Mouse (Mus musculus): ENCODE results near the gene Vegfa.

The Vegfa gene

GRCm38 (mm10) chr17:46025207-46025606, 7.0 kb downstream of the Vegfa start:
- DNase-seq: no peak

DNA sequence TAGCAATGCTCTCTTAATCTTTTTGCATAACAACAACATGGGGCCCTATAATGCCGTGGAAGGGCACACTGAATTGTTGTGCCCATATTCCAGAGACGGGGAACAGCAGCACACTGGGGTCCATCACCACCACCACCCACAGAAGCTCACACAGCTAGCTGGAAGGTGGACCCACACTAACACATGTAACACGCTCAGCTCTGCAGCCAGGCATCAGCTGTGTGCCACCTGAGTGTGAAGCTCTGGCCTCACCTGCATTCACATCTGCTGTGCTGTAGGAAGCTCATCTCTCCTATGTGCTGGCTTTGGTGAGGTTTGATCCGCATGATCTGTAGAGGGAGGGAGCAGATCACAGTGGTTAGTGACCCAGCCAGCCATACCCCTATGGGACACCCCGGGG, 8.0 kb downstream of the Vegfa start:
- DNase-seq: no peak

GRCm38 (mm10) chr17:46023572-46023971, 8.6 kb downstream of the Vegfa start:
- no peak for DNase-seq

DNA sequence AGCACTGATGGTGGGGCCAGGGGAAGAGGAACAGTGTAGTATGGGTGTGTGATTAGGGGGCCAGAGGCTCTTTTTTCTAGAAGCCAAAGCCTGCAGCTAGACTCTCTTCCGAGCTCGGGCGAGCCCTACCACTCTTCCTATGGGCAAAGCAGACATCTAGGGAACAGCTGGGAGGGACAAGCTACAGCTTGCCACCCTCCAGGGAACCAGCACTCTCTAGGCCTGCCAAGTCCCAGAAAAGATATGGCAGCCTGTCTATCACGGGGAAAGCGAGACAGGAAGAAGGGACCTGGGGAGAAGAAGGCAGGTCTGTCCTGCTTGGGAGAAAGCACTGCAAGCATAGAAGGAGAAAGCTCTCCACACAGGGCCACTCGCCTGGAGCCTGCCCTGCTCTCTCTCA, 9.2 kb downstream of the Vegfa start:
- no peak for DNase-seq

DNA sequence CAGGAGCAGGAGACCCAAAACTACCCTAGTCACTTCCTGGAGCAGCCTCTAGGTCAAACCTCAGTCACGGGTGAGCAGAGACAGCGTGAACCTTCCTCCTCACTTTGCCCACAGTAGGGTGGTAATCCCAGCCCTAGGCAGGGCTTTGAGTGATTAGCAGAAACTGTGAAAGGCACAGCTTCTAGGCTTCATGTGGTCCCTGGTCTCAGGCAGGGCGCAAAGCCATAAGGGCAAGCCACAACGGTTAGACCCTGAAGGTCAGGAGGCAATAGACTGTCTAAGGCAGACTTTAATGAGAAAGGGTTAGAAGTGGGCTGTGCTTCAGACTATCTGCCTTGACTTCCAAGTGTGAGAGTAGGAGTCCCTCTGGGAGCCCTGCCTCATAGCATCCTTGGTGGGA, 9.7 kb downstream of the Vegfa start:
- DNase-seq: no peak

DNA sequence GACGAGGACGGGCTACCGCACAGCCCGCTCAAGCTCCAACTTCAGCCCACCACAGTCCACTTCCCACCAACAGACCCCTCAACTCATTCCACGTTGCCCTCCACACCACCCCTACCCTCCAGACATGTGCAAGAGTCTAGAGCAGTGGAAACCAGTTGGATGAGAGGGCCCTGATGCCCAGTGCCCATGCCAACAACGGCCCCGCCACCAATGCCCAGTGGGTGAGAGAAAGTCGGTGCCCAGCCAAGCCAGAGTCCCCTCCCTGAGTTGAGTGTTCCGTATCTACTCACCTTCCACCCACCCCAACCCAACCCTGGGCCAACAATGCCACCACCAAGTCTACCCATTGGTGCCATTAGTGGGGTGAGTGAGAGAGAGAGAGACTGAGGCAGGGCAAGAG, 10.4 kb downstream of the Vegfa start:
- no peak for DNase-seq

- DNase-seq: no peak
Observed at GRCm38 (mm10) chr17:46021173-46021572, 11.0 kb downstream of the Vegfa start.

DNA sequence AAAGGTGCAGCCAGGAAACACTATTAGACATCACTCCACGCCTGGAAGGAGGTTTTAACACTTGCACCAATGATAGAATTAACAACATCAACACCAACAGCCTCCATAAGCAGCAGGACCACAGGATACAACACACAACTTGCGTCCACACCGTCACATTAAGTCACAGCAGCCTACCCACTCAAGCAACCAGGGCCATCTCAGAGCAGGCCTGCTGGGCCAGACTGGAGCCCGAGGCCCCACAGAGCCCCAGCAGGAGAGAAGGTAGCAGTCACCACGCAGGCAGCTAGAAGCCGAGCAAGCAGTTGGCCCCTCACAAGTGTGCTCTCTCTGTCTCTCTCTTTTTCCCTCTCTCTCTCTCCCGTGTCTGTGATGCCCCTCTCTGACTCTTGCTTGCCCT, 11.6 kb downstream of the Vegfa start:
- DNase-seq: no peak

DNA sequence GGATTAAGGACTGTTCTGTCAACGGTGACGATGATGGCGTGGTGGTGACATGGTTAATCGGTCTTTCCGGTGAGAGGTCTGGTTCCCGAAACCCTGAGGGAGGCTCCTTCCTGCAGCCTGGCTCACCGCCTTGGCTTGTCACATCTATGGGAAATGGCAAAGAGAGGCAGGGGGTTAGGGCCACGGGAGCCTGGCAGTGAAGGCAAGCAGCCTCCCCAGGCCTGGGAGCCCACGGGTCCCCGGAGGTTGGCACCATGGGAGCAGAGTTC, 13.5 kb downstream of the Vegfa start:
- DNase-seq: no peak

GRCm38 (mm10) chr17:46017946-46018735, 14.0 kb downstream of the Vegfa start:
- DNase-seq: no peak

- no peak for DNase-seq
Observed at GRCm38 (mm10) chr17:46016617-46017016, 15.6 kb downstream of the Vegfa start.

GRCm38 (mm10) chr17:46015967-46016366, 16.2 kb downstream of the Vegfa start:
- no peak for DNase-seq

DNA sequence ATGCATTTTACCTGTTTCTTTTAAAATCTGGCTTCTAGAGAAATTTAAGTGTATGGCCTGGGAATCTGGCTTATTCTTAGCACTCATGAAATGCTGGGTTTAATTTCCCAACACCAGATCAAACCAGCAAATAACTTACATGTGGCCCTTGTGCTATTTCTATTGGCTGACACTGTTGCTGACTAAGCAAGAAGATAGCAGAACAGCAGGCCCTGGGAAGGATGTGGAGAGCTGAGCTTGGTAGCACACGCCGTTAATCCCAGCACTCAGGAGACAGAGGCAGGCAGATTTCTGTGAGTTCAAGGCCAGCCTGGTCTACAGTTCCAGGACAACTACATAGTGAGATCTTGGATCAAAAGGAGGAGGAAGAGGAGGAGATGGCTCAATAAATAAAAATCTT, 17.2 kb downstream of the Vegfa start:
- no peak for DNase-seq

GRCm38 (mm10) chr17:46013549-46013948, 18.6 kb downstream of the Vegfa start:
- DNase-seq: no peak

GRCm38 (mm10) chr17:46012211-46012610, 20.0 kb downstream of the Vegfa start:
- no peak for DNase-seq

- DNase-seq: no peak
Observed at GRCm38 (mm10) chr17:46010462-46010861, 21.7 kb downstream of the Vegfa start.

DNA sequence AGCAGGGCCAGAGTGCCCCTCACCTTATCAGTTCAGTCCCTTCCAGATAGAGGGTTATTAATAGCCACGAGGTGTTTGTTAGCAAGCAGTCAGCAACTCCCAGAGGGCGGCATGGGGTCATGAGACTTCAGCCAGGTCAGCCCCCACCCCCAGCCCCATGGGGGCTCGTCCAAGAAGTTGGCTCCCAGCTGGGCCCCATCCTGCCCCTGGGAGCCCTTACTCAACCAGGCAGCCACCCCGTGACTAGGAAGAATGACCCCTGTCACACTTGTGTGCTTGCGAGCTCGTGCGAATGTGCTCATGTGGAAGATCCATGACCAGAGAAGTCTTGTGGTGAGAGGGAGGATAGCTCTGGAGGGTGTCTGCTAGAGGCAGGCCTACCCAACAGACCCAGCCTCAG, 23.0 kb downstream of the Vegfa start:
- DNase-seq: no peak

GRCm38 (mm10) chr17:46005458-46005857, 26.7 kb downstream of the Vegfa start:
- DNase-seq: no peak

- DNase-seq: no peak
Observed at GRCm38 (mm10) chr17:46004482-46004881, 27.7 kb downstream of the Vegfa start.

GRCm38 (mm10) chr17:46003717-46004481, 28.3 kb downstream of the Vegfa start:
- no peak for DNase-seq

- DNase-seq: no peak
Observed at GRCm38 (mm10) chr17:45999366-45999940, 32.7 kb downstream of the Vegfa start.

- no peak for DNase-seq
Observed at GRCm38 (mm10) chr17:45998363-45998762, 33.8 kb downstream of the Vegfa start.

GRCm38 (mm10) chr17:45996921-45997444, 35.2 kb downstream of the Vegfa start:
- no peak for DNase-seq

- DNase-seq: no peak
Observed at GRCm38 (mm10) chr17:45994281-45994817, 37.8 kb downstream of the Vegfa start.
